Comparison of ENCODE assay signal across 26 mouse cellular contexts in the genomic region with DNA sequence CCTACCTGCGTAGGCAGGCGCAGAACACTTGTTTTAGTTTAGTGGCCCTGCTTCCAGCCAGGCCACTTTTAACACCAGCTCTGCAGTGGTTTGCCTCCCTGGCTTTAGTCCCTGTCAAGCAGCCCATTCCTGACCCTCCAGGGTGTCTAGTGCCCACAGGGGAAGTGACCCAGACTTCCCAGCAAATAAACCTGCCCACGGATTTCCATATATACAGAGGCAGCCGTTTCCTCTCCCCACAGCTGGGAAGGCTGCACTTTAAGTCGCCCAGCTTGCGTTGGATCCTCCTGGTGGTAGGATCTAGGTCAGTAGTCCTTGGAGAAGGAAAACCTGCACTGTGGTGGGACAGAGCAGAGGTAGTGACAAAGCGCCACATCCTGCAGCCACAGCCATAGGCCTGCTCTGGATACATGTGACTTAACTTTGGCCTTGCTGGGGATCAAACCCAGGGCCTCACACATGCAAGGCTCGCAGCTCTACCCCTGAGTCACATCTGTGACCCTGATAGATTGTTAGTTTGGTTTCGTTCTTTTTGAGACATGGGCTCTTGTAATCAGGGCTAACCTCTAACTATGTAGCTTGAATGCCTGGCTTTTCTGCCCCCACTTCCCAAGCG. TPM values are rescaled to one million over a fixed set of nuclear protein-coding genes. Genes with fewer than 3 reads are reported as not detected.
DNase-seq lines count a peak whose midpoint lies in the region; ATAC-seq and TF ChIP-seq lines count a peak whose summit lies in the region.
"Had no signal": no experiment of that assay in that cellular context is flagged by ENCODE, and none has a peak within 500 bp of the region (broad histone marks: within the 10 kb centered on the region; RNA-seq: fewer than 3 reads in every experiment).

No protein-coding gene starts in this region.

- H3K36me3 ChIP-seq in kidney, embryonic 15.5 days: no peaks in the 10 kb centered on the region
- no peaks in the 10 kb centered on the region for H3K36me3 ChIP-seq in kidney, embryonic 14.5 days (ENCODE audit: control insufficient read depth, insufficient read depth, low read length)
- H3K36me3 ChIP-seq in midbrain, embryonic 10.5 days: no peaks in the 10 kb centered on the region
- H3K36me3 ChIP-seq: forebrain, embryonic 12.5 days; neural tube, embryonic 12.5 days had no signal

- no peak overlapping the region for H3K4me3 ChIP-seq in gastrocnemius, adult 2 months
- no peak overlapping the region for H3K4me3 ChIP-seq in kidney, embryonic 15.5 days (replicated peaks)
- H3K4me3 ChIP-seq in kidney, embryonic 14.5 days (ENCODE audit: low read length): no peak overlapping the region
- no peak overlapping the region for H3K4me3 ChIP-seq in brown adipose tissue, adult 24 weeks (ENCODE audit: insufficient read depth, low read depth, low read length)
- no peak overlapping the region for H3K4me3 ChIP-seq in midbrain, embryonic 10.5 days
- H3K4me3 ChIP-seq: forebrain, embryonic 12.5 days; neural tube, embryonic 12.5 days had no signal

- 56% methylated on average over 10 of the region's 10 CpGs for WGBS in kidney, embryonic 15.5 days
- 55% methylated on average over 10 of the region's 10 CpGs for WGBS in kidney, embryonic 14.5 days
- WGBS in midbrain, embryonic 10.5 days: 75% methylated on average over 10 of the region's 10 CpGs

- no peak for TF ChIP-seq CTCF in gastrocnemius, adult 2 months (IDR thresholded peaks at IDR 0.05)

- H3K4me2 ChIP-seq in kidney, embryonic 15.5 days: no peak overlapping the region
- no peak overlapping the region for H3K4me2 ChIP-seq in kidney, embryonic 14.5 days (replicated peaks; ENCODE audit: low read depth, low read length)
- H3K4me2 ChIP-seq: forebrain, embryonic 12.5 days; heart, embryonic 11.5 days; neural tube, embryonic 12.5 days had no signal

- H3K4me1 ChIP-seq in kidney, embryonic 15.5 days: peaks cover 5% of the 10 kb centered on the region
- H3K4me1 ChIP-seq in kidney, embryonic 14.5 days (ENCODE audit: control insufficient read depth, insufficient read depth, low read length): no peaks in the 10 kb centered on the region
- no peaks in the 10 kb centered on the region for H3K4me1 ChIP-seq in brown adipose tissue, adult 24 weeks (ENCODE audit: control insufficient read depth, insufficient read depth, insufficient read length, low read length)
- peaks cover 4% of the 10 kb centered on the region; the same call in 1 of the 2 replicates for H3K4me1 ChIP-seq in midbrain, embryonic 10.5 days
- H3K4me1 ChIP-seq: forebrain, embryonic 12.5 days; neural tube, embryonic 12.5 days had no signal

- 0 out of 2 replicates have a peak overlapping the region, but pooled peaks have one; percentile 14 for H3K9ac ChIP-seq in kidney, embryonic 15.5 days
- H3K9ac ChIP-seq in kidney, embryonic 14.5 days (ENCODE audit: low read depth, low read length): no peak overlapping the region
- H3K9ac ChIP-seq: forebrain, embryonic 12.5 days; neural tube, embryonic 12.5 days had no signal

- H3K9me3 ChIP-seq in kidney, embryonic 15.5 days (replicated peaks): no peaks in the 10 kb centered on the region
- no peaks in the 10 kb centered on the region for H3K9me3 ChIP-seq in kidney, embryonic 14.5 days (ENCODE audit: control insufficient read depth, low read length)
- H3K9me3 ChIP-seq in midbrain, embryonic 10.5 days (replicated peaks): no peaks in the 10 kb centered on the region
- H3K9me3 ChIP-seq: forebrain, embryonic 12.5 days; neural tube, embryonic 12.5 days had no signal

- H3K27ac ChIP-seq in gastrocnemius, adult 2 months: peak overlapping the region; percentile 51
- no peak overlapping the region for H3K27ac ChIP-seq in kidney, embryonic 15.5 days
- no peak overlapping the region for H3K27ac ChIP-seq in kidney, embryonic 14.5 days (ENCODE audit: low read depth, low read length)
- 0 out of 2 replicates have a peak overlapping the region, but pooled peaks have one; percentile 1 for H3K27ac ChIP-seq in brown adipose tissue, adult 24 weeks (replicated peaks; ENCODE audit: low read depth, low read length)
- H3K27ac ChIP-seq in midbrain, embryonic 10.5 days (replicated peaks): no peak overlapping the region
- H3K27ac ChIP-seq: forebrain, embryonic 12.5 days; neural tube, embryonic 12.5 days had no signal

- ATAC-seq in kidney, embryonic 15.5 days (replicated peaks; ENCODE audit: low FRiP score): no peak
- ATAC-seq in kidney, embryonic 14.5 days (ENCODE audit: low FRiP score, low TSS enrichment): no peak
- ATAC-seq: activated CD4-positive, CD25-positive, alpha-beta regulatory T cell, adult 4 months; Patski had no signal

- H3K27me3 ChIP-seq in kidney, embryonic 15.5 days: no peaks in the 10 kb centered on the region
- H3K27me3 ChIP-seq in kidney, embryonic 14.5 days (ENCODE audit: control insufficient read depth, insufficient read depth, low read length): no peaks in the 10 kb centered on the region
- no peaks in the 10 kb centered on the region for H3K27me3 ChIP-seq in midbrain, embryonic 10.5 days (ENCODE audit: low read depth, poor library complexity, severe bottlenecking)
- H3K27me3 ChIP-seq: forebrain, embryonic 12.5 days; neural tube, embryonic 12.5 days; Patski had no signal

- DNase-seq in gastrocnemius, adult 2 months: no peak
- no peak for DNase-seq in gastrocnemius, postnatal 10 days
- DNase-seq in NIH3T3 (ENCODE audit: low read depth) (peak; percentile 31), adipocyte (ENCODE audit: low spot score) (no peak)
- no peak for DNase-seq in midbrain, embryonic 10.5 days (ENCODE audit: low spot score)
- DNase-seq: B cell, adult 2 months; cerebellum, adult 9-10 months; gastrocnemius, postnatal 36 days; kidney, adult 2 months; kidney, postnatal 4 days had no signal

- intact Hi-C loops in gastrocnemius, adult 2 months (cut with DNase I): loop anchor here (10.0 kb wide), 1 partner anchor 364 kb away; a partner anchor contains a TSS

RNA-seq across cellular contexts. Expression of a gene that starts 7.2 kb away (rescaled TPM):
- not detected for total RNA-seq in gastrocnemius, adult 2 months (2021)
- not detected for total RNA-seq in gastrocnemius, postnatal 10 days (2021)
- polyA plus RNA-seq in kidney, embryonic 15.5 days (2015; fragmentation: Nextera tagmentation; extraction: Ambion mirVana): 0.28 TPM in 1 of 2 replicates, not detected in the other
- polyA plus RNA-seq in kidney, embryonic 14.5 days (2014; fragmentation: Nextera tagmentation; extraction: Ambion mirVana): not detected in 2 replicates
- polyA plus RNA-seq in brown adipose tissue, adult 24 weeks (2012; ENCODE audit: insufficient read depth, insufficient read length, missing spikeins): 30.6 and 32.3 TPM in 2 replicates
- polyA plus RNA-seq in midbrain, embryonic 10.5 days (2016; fragmentation: Nextera tagmentation; extraction: Ambion mirVana): not detected in 2 replicates
- total RNA-seq: gastrocnemius, postnatal 36 days; hematopoietic stem cell, adult 5-6 weeks; layer of hippocampus, postnatal 10 days; left cerebral cortex, postnatal 10 days; megakaryocyte progenitor cell, adult 5-6 weeks had no signal
- polyA plus RNA-seq: activated CD4-positive, CD25-positive, alpha-beta regulatory T cell, adult 4 months; forebrain, embryonic 12.5 days; frontal cortex, adult 2 months; heart, embryonic 11.5 days; limb, embryonic 14.5 days; neural tube, embryonic 12.5 days; stomach, embryonic 14.5 days; thymus, postnatal 0 days had no signal

RNA-seq across cellular contexts. Expression of a gene that starts 13.9 kb away (rescaled TPM):
- total RNA-seq in gastrocnemius, adult 2 months (2021): 1 to 10 TPM; 6.8 to 7.6 TPM
- 1 to 10 TPM; 1.2 to 1.7 TPM for total RNA-seq in gastrocnemius, postnatal 10 days (2021)
- 2.7 and 2.9 TPM in 2 replicates for polyA plus RNA-seq in kidney, embryonic 15.5 days (2015; fragmentation: Nextera tagmentation; extraction: Ambion mirVana)
- polyA plus RNA-seq in kidney, embryonic 14.5 days (2014; fragmentation: Nextera tagmentation; extraction: Ambion mirVana): 2.2 and 2.4 TPM in 2 replicates
- polyA plus RNA-seq in brown adipose tissue, adult 24 weeks (2012; ENCODE audit: insufficient read depth, insufficient read length, missing spikeins): 6.9 and 8.0 TPM in 2 replicates
- polyA plus RNA-seq in midbrain, embryonic 10.5 days (2016; fragmentation: Nextera tagmentation; extraction: Ambion mirVana): 1.7 and 2.0 TPM in 2 replicates
- total RNA-seq: hematopoietic stem cell, adult 5-6 weeks; megakaryocyte progenitor cell, adult 5-6 weeks had no signal

RNA-seq across cellular contexts. Expression of a gene that starts 19.1 kb away (rescaled TPM):
- 100 to 1,000 TPM in 1 of 2 experiments, 10 to 100 TPM in 1; 94.6 to 119 TPM for total RNA-seq in gastrocnemius, adult 2 months (2021)
- 10 to 100 TPM; 12.7 to 18.1 TPM for total RNA-seq in gastrocnemius, postnatal 10 days (2021)
- 30.4 and 35.2 TPM in 2 replicates for polyA plus RNA-seq in kidney, embryonic 15.5 days (2015; fragmentation: Nextera tagmentation; extraction: Ambion mirVana)
- polyA plus RNA-seq in kidney, embryonic 14.5 days (2014; fragmentation: Nextera tagmentation; extraction: Ambion mirVana): 10.0 and 16.7 TPM in 2 replicates
- 328 and 343 TPM in 2 replicates for polyA plus RNA-seq in brown adipose tissue, adult 24 weeks (2012; ENCODE audit: insufficient read depth, insufficient read length, missing spikeins)
- polyA plus RNA-seq in midbrain, embryonic 10.5 days (2016; fragmentation: Nextera tagmentation; extraction: Ambion mirVana): 20.9 and 24.1 TPM in 2 replicates

RNA-seq across cellular contexts. Expression of a gene that starts 52.0 kb away (rescaled TPM):
- under 1 TPM; 0.28 to 0.73 TPM for total RNA-seq in gastrocnemius, adult 2 months (2021)
- 1 to 10 TPM; 1.4 to 3.5 TPM for total RNA-seq in gastrocnemius, postnatal 10 days (2021)
- polyA plus RNA-seq in kidney, embryonic 15.5 days (2015; fragmentation: Nextera tagmentation; extraction: Ambion mirVana): 41.1 and 43.0 TPM in 2 replicates
- polyA plus RNA-seq in kidney, embryonic 14.5 days (2014; fragmentation: Nextera tagmentation; extraction: Ambion mirVana): 40.7 and 43.4 TPM in 2 replicates
- 4.3 and 4.5 TPM in 2 replicates for polyA plus RNA-seq in brown adipose tissue, adult 24 weeks (2012; ENCODE audit: insufficient read depth, insufficient read length, missing spikeins)
- polyA plus RNA-seq in midbrain, embryonic 10.5 days (2016; fragmentation: Nextera tagmentation; extraction: Ambion mirVana): 13.7 and 13.9 TPM in 2 replicates
- total RNA-seq: megakaryocyte progenitor cell, adult 5-6 weeks had no signal

Comparison
In these comparisons a context has a peak if more than half of its experiments do, and no peak if none do; other contexts are left out.
1. H3K27ac ChIP-seq: peak in gastrocnemius, adult 2 months (single experiment) and brown adipose tissue, adult 24 weeks (single experiment); none in kidney, embryonic 15.5 days (single experiment), kidney, embryonic 14.5 days (single experiment) and midbrain, embryonic 10.5 days (single experiment).
2. RNA of a gene that starts 7.2 kb away (polyA plus RNA-seq): 30.6 to 32.3 TPM in brown adipose tissue, adult 24 weeks; 0.28 TPM in kidney, embryonic 15.5 days, not detected in kidney, embryonic 14.5 days and not detected in midbrain, embryonic 10.5 days; every median in the first group is over 10 times any median in the second.